Mouse (Mus musculus): Measurements from ENCODE around the gene Rpl19. TPM values are rescaled to one million over a fixed set of nuclear protein-coding genes. Genes with fewer than 3 reads are reported as not detected.

The Rpl19 gene
- total and polyA plus RNA-seq, 3 experiments, result 2,949 to 5,259 (median 3,446) TPM

DNA sequence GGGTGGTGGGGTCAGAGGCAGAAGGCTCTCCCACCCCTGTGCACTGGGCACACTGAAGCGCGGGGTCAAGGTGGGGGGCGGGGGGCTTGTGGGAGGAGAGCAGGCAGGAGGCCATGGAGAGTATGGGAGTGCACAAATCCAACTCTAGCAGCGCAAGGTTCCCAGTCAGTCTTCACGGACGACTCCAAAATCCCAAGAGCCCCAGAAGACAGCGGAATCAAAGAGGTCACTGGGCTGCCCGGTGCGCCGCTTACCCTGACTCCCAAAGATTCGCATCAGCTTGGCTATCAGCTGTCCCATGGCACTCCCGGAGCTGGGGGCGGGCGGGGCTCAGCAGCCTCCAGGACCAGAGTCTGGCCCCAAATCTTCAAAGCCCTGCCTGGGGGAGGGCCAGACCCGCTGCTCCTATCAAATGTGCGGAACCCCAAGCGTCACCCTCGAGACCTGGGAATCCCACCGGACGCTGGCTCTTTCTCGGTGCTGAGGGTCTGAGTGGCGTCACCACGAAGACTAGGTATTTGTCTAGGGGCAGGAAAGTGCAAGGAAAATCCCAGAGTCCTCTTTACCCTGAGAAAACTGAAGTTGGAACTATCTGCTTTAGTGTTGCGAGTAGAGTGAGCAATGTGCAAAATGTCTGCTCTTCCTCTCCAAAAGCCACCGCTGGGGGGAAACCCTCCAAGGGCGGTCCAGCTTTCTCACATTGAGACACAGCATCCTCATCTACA, 30.8 kb upstream of the Rpl19 start, which contains the start of gene Arl5c:
TSS of gene Arl5c (minus strand) at position 618 of the 725 bp plus-strand sequence.
- peak within 1 kb of the TSS; percentile 65 to 76 (median 75) for H3K4me3 ChIP-seq (replicated peaks in 1 of 3; ENCODE audit: low read depth in 2 of 3, low read length in 2 of 3, poor library complexity in 1 of 3)
- H3K4me2 ChIP-seq (ENCODE audit: insufficient read depth, low read depth, poor library complexity, severe bottlenecking), result peak within 1 kb of the TSS; percentile 92
- H3K9ac ChIP-seq (ENCODE audit: insufficient read depth, low read depth), result peak within 1 kb of the TSS; percentile 84
- peak within 1 kb of the TSS; percentile 85 for H3K27ac ChIP-seq (ENCODE audit: insufficient read depth, low read depth)
- dilution Hi-C loops (cut with MboI; ENCODE audit: extremely low pct_ligation_motif_present, extremely low pct_unique_long_range_greater_than_20kb, low sequenced_read_pairs) (no loop called here), in situ Hi-C loops (cut with MboI; ENCODE audit: low pct_ligation_motif_present, low pct_unique_long_range_greater_than_20kb, low sequenced_read_pairs) (no loop called here)
- H3K27me3 ChIP-seq (replicated peaks), result no peaks in the 10 kb centered on the region
- peaks cover 4 to 18% of the 10 kb centered on the region in 2 experiments for H3K36me3 ChIP-seq (replicated peaks in 1 of 2; ENCODE audit: control insufficient read depth in 1 of 2, insufficient read depth in 1 of 2, low read length in 1 of 2)
- DNase-seq (ENCODE audit: extremely low read depth), result peak; percentile 67
- H3K9me3 ChIP-seq (replicated peaks; ENCODE audit: low read length), result no peaks in the 10 kb centered on the region
- H3K4me1 ChIP-seq (ENCODE audit: control insufficient read depth in 1 of 2, insufficient read depth in 2 of 2), result peaks cover 26 to 69% of the 10 kb centered on the region in 2 experiments
- no peaks in the 10 kb centered on the region for H3K79me2 ChIP-seq (replicated peaks; ENCODE audit: control insufficient read depth, extremely low read depth, insufficient read depth, poor library complexity, severe bottlenecking)
- peak; percentile 62 for TF ChIP-seq ETS1 (conservative IDR thresholded peaks at IDR 0.05; ENCODE audit: low read depth, low read length)
- TF ChIP-seq PAX5 (IDR thresholded peaks at IDR 0.05; ENCODE audit: low read length), result no peak
- no peak for TF ChIP-seq USF1 (IDR thresholded peaks at IDR 0.05; ENCODE audit: low read depth, low read length)
- TF ChIP-seq NELFE (IDR thresholded peaks at IDR 0.05; ENCODE audit: low read depth, low read length), result peak; percentile 57; the same call in 1 of the 2 replicates
- 0 out of 2 replicates have a peak, but pooled peaks have one; percentile 21 for TF ChIP-seq POLR2AphosphoS2 (IDR thresholded peaks at IDR 0.05; ENCODE audit: low read depth, low read length)
- TF ChIP-seq ZMIZ1 (IDR thresholded peaks at IDR 0.05; ENCODE audit: low read depth, low read length), result peak; percentile 29; the same call in 1 of the 2 replicates
- no peak for TF ChIP-seq NRF1 (IDR thresholded peaks at IDR 0.05; ENCODE audit: low read depth, low read length)
- TF ChIP-seq RAD21 (IDR thresholded peaks at IDR 0.05; ENCODE audit: low read depth, low read length), result peak; percentile 18
- no peak for TF ChIP-seq USF2 (conservative IDR thresholded peaks at IDR 0.05; ENCODE audit: low read depth, low read length)
- peak; percentile 78; the same call in 1 of the 2 replicates for TF ChIP-seq IRF4 (IDR thresholded peaks at IDR 0.05; ENCODE audit: low read depth, low read length)
- no peak for TF ChIP-seq KAT2A (IDR thresholded peaks at IDR 0.05; ENCODE audit: insufficient replicate concordance, low read length)
- TF ChIP-seq MAFK (IDR thresholded peaks at IDR 0.05; ENCODE audit: insufficient replicate concordance, low read length), result no peak
- peak; percentile 86; the same call in 1 of the 2 replicates for TF ChIP-seq CHD1 (IDR thresholded peaks at IDR 0.05; ENCODE audit: low read depth, low read length)
- TF ChIP-seq TBP (conservative IDR thresholded peaks at IDR 0.05; ENCODE audit: low read depth, low read length), result 0 out of 2 replicates have a peak, but pooled peaks have one; percentile 31
- TF ChIP-seq UBTF (IDR thresholded peaks at IDR 0.05; ENCODE audit: low read depth, low read length), result 0 out of 2 replicates have a peak, but pooled peaks have one; percentile 20
- TF ChIP-seq JUN (IDR thresholded peaks at IDR 0.05; ENCODE audit: insufficient read depth, low read depth, low read length), result no peak
- TF ChIP-seq MXI1 (IDR thresholded peaks at IDR 0.05; ENCODE audit: low read depth, low read length), result 0 out of 2 replicates have a peak, but pooled peaks have one; percentile 18
- TF ChIP-seq SIN3A (IDR thresholded peaks at IDR 0.05; ENCODE audit: low read length), result peak; percentile 75; the same call in 1 of the 2 replicates
- peak; percentile 29 to 64; a peak in 3 of 4 replicates for TF ChIP-seq CTCF (conservative IDR thresholded peaks at IDR 0.05 in 1 of 2, IDR thresholded peaks at IDR 0.05 in 1 of 2; ENCODE audit: low read depth in 2 of 2, low read length in 2 of 2)
- TF ChIP-seq ELF1 (IDR thresholded peaks at IDR 0.05; ENCODE audit: low read depth, low read length), result peak; percentile 15; the same call in 1 of the 2 replicates
- TF ChIP-seq MEF2A (IDR thresholded peaks at IDR 0.05; ENCODE audit: borderline replicate concordance, low read depth, low read length), result peak; percentile 61; the same call in 1 of the 2 replicates
- peak; percentile 42 for TF ChIP-seq SMC3 (IDR thresholded peaks at IDR 0.05; ENCODE audit: low read depth, low read length)
- TF ChIP-seq POLR2A (IDR thresholded peaks at IDR 0.05; ENCODE audit: low read depth, low read length), result peak; percentile 63
- no peak for TF ChIP-seq RCOR1 (conservative IDR thresholded peaks at IDR 0.05; ENCODE audit: low read depth, low read length)
- peak; percentile 55; the same call in 1 of the 2 replicates for TF ChIP-seq BHLHE40 (IDR thresholded peaks at IDR 0.05; ENCODE audit: low read depth, low read length)
- TF ChIP-seq JUND (conservative IDR thresholded peaks at IDR 0.05; ENCODE audit: low read depth, low read length), result no peak
- 0 out of 2 replicates have a peak, but pooled peaks have one; percentile 45 for TF ChIP-seq TCF12 (IDR thresholded peaks at IDR 0.05; ENCODE audit: low read depth, low read length)
- peak; percentile 8; the same call in 1 of the 2 replicates for TF ChIP-seq MAZ (IDR thresholded peaks at IDR 0.05; ENCODE audit: low read depth, low read length)

All from CH12.LX (cell line).